Mouse (Mus musculus) layer of hippocampus, adult 2 months (tissue): ENCODE measurements around the gene Uqcr10. TPM values are rescaled to one million over a fixed set of nuclear protein-coding genes. Genes with fewer than 3 reads are reported as not detected.

Experiments used
- DNase-seq, 2 experiments: peaks; one replicate each; pipeline ENCODE4 v3.0.0; 2022; ENCODE audit warnings: low spot score in 2 of 2
- H3K27ac ChIP-seq: fragments of 200-600 bp; 2 replicates; pipeline ENCODE4 v1.8.1; 2022
- H3K4me3 ChIP-seq: fragments of 200-600 bp; 2 replicates; pipeline ENCODE4 v1.8.1; 2022; ENCODE audit warnings: mild to moderate bottlenecking
- CTCF ChIP-seq: fragments of 200-600 bp; conservative IDR thresholded peaks from 2 replicates; pipeline ENCODE4 v1.8.1; 2022; ENCODE audit warnings: antibody characterized with exemption, mild to moderate bottlenecking, moderate library complexity
- long read RNA-seq, 2 experiments: library from polyadenylated mRNA; stranded (forward); transcript quantifications; one replicate each; pipeline ENCODE4 v2.0.0; 2021; ENCODE audit warnings: borderline mapping rate in 2 of 2
- total RNA-seq, 2 experiments: library from RNA; stranded (reverse); gene quantifications; 2 replicates each; pipeline ENCODE4 v1.2.3; 2021

Uqcr10 gene
- total RNA-seq = 100 to 1,000 TPM; 367 to 391 TPM
- long read RNA-seq, experiment 1, transcript Uqcr10-203 (3 exons, 510 nt) = minor isoform, 7 of 201 reads
- long read RNA-seq, experiment 1, transcript Uqcr10-201 (2 exons, 434 nt) = major isoform, 174 of 201 reads
- long read RNA-seq, experiment 1, partial matches to known transcripts = 0 of 201 reads
- long read RNA-seq, experiment 1, other reads (novel, unspliced or antisense) = 20 of 201 reads
- long read RNA-seq, experiment 2, transcript Uqcr10-201 (2 exons, 434 nt) = major isoform, 273 of 301 reads
- long read RNA-seq, experiment 2, transcript Uqcr10-203 (3 exons, 510 nt) = minor isoform, 10 of 301 reads
- long read RNA-seq, experiment 2, partial matches to known transcripts = 0 of 301 reads
- long read RNA-seq, experiment 2, other reads (novel, unspliced or antisense) = 16 of 301 reads

DNA sequence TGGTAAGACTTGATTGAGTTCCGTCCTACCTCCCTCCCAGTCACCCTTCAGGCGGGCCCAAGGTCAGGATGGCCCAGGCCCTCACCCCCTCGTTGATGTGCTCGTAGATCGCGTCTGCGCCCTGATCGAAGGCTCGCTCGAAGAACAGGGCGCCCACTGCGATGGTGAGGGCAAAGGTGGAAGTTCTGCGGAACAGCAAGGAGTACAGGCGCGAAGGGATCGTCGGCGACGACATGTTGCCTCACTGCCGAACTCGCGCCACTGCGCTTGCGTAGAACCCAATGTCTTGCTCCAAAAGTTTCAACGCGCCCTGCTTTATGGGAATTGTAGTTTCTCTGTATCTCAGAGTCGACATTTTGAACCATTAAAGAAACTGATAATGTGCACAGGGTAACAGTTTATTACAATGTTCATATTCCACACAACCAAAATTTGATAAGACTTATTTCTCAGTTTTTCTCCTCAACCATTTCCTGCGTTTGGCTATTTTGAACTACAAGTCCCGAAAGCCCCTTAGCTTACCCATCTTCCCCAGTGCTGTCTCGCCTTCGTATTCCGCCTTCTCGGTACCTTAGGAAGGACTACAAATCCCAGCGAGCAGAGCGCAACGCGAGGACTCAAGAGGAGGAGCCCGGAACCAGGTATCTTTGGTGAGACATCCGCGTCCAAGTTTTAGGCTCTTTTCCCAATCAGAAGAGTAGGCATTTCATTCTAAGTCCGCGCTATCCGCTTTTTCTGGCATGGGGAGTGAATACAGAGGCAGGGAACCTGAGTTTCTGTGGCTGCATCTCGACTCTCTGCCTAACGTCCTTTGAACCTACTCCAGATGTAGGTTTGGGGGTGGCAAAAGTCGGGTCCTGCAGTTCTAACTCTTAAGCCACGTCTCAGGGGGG is at the start of gene Uqcr10, which contains the start of gene Zmat5:
Uqcr10 (minus strand) TSS at position 271 of the 893 bp plus-strand sequence.
Zmat5 (plus strand) TSS at position 607 of the 893 bp plus-strand sequence.
- Histone ChIP-seq H3K4me3 (peak within 1 kb of the TSS; percentile 100), H3K27ac (peak within 1 kb of the TSS; percentile 99)
- peak; percentile 89 to 94 for DNase-seq
- TF ChIP-seq CTCF = peak; percentile 14; the same call in 1 of the 2 replicates

DNA sequence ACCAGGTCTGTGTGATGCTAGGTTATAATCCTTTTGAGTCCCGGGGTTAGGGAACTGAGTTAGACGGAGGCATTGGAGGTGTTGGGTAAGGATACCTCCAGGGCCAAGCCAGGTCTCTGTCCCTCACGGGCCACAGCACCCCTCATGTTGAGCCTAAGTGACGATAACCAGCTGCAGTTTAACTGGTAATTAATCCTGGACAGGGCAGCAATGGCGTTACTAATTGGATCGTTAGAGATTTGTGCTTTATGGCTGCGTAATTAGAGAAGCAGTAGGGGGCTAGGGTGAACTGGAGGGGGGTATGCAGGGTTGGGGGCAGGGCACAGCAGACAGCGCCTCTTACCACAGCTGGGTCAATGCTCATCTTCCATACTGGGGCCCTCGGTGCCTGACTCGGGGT is 48.7 kb upstream of the Uqcr10 start:
- no peak for DNase-seq
- TF ChIP-seq CTCF = no peak
- Histone ChIP-seq H3K27ac (no peak overlapping the region), H3K4me3 (no peak overlapping the region)

DNA sequence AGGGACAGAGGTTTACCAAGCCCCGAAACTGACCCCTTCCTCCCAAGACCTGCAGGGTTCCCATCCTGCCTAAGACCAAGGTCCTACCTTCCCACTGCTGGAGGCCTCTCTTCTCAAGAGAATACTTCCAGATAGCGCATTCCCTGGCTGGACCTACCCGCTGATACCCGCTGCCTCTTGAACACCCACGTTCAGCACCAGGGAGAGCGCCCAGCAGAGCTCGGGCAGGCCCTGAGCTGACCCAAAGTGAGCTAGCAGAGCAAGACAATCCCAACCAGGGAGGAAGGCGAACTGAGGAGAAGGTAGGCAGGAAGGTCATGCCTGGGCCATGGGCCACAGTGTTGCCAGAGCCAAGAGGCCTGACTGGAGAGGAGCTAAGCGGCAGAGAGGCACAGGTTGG is 46.1 kb upstream of the Uqcr10 start:
- no peak for TF ChIP-seq CTCF
- Histone ChIP-seq H3K4me3 (no peak overlapping the region), H3K27ac (no peak overlapping the region)
- no peak for DNase-seq

DNA sequence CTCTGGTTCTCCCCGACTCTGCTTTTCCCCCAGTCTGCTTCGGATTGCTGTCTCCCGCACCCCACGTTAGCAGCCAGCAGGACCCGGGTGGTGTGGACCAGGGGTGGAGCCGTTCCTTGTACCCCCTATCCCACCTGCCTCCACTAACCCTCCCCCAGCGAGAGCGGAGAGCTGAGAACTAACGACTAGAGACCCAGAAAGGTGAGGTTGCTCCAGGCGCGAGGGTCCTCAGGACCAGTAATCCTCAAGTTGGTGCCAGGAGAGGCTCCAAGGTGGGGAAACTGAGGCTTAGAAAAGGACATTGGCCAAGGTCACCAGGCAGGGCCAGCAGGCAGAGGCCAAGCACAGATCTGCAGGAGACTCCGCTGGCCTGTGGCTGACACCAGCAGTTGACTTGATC is 43.1 kb upstream of the Uqcr10 start:
- no peak for DNase-seq
- H3K27ac ChIP-seq = peak overlapping the region; percentile 67

DNA sequence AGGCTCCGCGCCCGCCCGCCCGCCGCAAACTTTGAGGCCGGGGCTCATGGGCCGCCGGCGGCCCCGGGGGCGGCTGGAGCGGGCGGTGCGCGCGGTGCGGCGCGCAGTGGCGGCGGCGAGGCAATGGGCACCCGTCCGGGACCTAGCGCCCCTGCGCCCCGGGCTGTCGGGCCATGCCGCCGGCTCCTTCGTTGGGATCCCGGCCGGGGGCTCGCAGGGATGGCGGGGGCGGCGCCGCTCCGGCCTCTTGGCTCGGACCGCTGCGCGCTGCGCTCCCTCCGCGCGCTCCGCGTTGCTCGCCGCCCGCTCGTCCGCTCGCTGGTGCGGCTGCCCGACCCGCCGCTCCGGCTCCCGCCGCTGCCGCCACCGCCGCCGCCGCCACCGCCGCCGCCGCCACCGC is 42.6 kb upstream of the Uqcr10 start, which contains the start of gene Cabp7:
Cabp7 (minus strand) TSS at position 46 of the 400 bp plus-strand sequence.
- Histone ChIP-seq H3K4me3 (peak within 1 kb of the TSS; percentile 77), H3K27ac (peak within 1 kb of the TSS; percentile 91)
- no peak for DNase-seq
- no peak for TF ChIP-seq CTCF

More for the DNA sequence above, 43.1 kb upstream of the Uqcr10 start:
- peak overlapping the region; percentile 55 for H3K4me3 ChIP-seq
- no peak for TF ChIP-seq CTCF

DNA sequence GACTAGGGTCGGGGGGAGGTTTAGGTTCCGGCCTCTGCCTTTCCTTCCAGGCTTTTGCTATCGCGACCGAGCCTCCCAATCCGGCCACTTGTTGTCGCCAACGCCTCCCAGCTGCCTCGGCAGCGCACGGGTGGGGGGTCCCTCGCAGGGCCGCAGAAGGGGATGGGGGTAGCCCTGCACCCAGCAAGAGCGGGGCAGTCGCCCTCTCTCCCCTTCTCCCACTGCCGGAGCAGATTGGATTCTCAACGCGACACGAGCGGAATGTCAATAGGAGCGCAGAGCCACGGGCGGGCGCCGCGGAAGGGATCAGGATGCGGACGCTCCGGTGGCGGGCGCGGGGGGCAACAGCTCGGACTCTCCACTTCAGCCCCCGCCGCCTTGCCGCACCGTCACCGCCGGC is 41.8 kb upstream of the Uqcr10 start:
- peak overlapping the region; percentile 91 for H3K27ac ChIP-seq
- TF ChIP-seq CTCF = no peak
- DNase-seq = no peak
- peak overlapping the region; percentile 77 for H3K4me3 ChIP-seq

DNA sequence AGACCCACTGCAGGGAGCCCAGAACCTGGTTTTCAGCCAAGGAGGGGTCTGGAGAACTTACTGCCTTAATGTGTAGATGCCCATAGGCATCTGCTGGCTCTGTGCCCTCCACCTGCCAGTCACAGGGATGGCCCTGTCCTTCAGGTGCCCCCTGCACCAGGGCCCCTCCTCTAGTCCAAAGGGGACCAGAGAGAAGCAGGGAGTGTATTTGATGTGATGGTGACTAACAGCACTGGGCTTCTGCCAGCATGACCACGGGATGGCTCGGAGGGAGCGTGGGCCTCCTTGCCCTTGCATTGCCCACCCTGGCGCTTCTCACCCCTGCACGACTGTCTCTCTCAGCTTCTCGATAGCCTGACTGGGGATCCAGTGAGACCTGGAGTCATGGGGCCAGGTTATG is 40.5 kb upstream of the Uqcr10 start:
- peak overlapping the region; percentile 91 for H3K27ac ChIP-seq
- no peak for TF ChIP-seq CTCF
- H3K4me3 ChIP-seq = peak overlapping the region; percentile 77
- DNase-seq = no peak

DNA sequence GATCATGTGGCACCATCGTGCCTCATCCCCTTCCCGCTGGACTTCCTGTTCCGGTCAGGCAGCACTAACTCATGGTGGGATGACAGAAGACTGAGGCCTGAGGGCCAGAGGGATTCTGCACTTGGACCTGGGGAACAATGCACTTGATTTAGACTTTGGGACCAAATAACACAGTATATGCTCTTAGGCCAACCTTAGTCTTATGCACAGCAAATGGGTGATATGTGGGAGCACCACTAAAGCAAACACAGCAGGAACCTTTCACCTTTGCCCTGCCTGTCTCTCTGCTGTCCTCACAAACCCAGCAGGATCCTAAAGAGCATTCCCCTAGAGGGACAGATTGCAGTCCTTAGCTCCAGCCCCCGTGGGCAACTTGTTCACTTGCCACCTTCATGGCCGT is 36.6 kb upstream of the Uqcr10 start:
- H3K27ac ChIP-seq = peak overlapping the region; percentile 33; the same call in 1 of the 2 replicates
- H3K4me3 ChIP-seq = no peak overlapping the region
- no peak for DNase-seq
- TF ChIP-seq CTCF = no peak

DNA sequence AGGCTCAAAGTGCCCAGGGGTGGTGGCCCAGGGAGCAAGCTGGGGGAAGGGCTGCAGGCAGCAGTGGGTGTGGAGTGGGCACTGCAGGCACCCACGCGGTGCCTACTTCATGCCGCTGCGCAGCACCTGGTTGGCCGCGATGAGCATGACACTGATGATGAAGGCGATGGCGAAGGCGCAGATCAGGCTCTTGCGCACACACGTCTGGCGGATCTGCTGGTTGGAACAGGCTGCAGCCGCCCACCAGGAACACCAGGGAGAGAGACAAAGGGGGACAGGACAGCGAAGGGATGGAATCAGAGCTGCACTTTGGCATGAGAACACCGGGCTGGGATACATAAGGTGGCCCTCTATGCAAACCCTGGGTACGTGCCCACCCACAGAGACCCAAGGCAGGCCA is 34.6 kb upstream of the Uqcr10 start:
- TF ChIP-seq CTCF = no peak
- H3K27ac ChIP-seq = peak overlapping the region; percentile 83
- H3K4me3 ChIP-seq = no peak overlapping the region
- DNase-seq = no peak

DNA sequence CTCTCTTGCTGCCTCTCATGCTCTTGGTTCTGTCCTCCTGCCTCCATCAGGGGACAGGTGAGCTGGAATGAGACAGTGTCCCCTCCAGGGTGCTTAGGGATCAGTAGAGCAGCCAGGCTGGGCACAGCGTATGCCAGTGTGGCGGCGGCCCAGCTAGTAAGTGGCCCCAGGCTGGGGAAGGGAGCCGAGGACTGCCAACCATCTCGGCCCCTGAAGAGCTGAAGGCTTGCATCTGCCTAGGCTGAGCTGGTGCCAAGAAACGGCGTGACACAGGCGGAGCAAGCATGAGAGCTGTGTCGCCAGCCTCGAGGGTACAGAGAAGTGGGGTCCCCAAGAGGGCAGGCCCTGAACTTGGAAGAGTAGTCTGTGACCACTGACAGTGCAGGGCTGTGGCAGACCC is 33.5 kb upstream of the Uqcr10 start:
- no peak for TF ChIP-seq CTCF
- Histone ChIP-seq H3K27ac (peak overlapping the region; percentile 83), H3K4me3 (no peak overlapping the region)
- no peak for DNase-seq

DNA sequence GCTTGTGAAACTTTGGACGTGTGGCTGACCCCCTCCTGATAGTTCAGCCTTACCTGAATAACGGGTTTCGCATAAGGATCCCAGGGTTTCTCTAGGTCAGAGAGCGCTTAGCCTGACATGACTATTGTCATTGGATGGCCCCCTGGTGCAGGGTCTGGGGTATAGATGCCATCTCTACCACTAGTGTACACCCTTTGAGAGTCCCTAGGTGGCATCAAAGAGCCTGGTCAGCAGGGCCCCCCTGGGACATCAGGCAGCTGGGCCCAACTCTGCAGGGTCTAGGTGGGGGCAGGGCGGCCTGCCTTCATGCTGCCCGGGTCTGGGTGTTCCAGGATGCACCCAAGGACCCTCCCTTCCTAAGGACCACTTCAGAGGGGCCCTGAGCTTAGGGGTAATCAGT is 32.2 kb upstream of the Uqcr10 start:
- DNase-seq = no peak
- Histone ChIP-seq H3K27ac (no peak overlapping the region), H3K4me3 (no peak overlapping the region)
- TF ChIP-seq CTCF = peak; percentile 58

DNA sequence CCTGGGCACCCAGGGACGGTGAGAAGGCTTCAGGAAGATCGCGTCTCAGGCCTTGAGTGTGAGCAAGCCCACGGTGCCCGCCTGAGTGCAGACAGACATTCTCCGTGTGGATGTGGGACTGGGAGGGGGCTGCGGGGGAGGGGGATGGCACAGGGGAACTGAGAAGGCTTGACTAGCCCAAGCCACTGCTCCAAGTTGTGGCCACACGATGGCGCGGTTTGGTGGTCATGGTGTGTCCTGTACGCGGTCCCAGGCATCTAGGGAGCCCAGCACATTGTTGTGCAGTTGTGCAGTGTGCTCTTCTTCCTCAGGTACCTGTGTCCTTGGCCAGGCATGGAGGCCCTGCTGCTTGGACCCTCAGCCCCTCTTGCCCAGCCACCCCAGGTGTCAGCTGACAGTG is 30.0 kb upstream of the Uqcr10 start:
- peak; percentile 49 for TF ChIP-seq CTCF
- no peak overlapping the region for H3K27ac ChIP-seq
- no peak overlapping the region for H3K4me3 ChIP-seq
- DNase-seq = no peak

DNA sequence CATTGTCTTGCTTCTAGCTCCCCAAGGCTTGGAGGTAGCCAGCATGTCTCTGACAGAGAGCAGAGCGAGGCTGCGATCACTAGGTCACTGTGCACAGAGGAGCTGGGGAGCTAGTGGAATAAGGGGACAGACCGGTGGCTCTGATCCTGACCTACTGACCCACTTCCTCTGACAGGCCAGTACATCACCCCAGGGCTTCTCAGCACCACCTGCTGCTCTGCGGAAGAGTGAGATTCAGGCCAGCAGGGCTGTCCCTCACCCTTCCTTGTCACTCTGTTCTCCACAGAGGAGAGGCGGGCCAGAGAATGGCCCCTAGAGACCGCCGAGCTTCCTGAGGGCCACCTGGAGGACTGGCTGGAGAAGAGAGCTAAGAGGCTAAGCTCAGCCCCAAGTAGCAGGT is 27.6 kb upstream of the Uqcr10 start:
- no peak for TF ChIP-seq CTCF
- Histone ChIP-seq H3K4me3 (no peak overlapping the region), H3K27ac (no peak overlapping the region)
- no peak for DNase-seq
